Mouse (Mus musculus) kidney, postnatal 25 days (tissue): ENCODE results near the gene Idua.

Experiments used
- DNase-seq, 2 experiments: peaks; one replicate each; pipeline ENCODE4 v3.0.0; 2021; ENCODE audit warnings: mixed read lengths in 2 of 2

Idua gene

GRCm38 (mm10) chr5:108727425-108727824 lies 67.3 kb downstream of the Idua start:
- DNase-seq = no peak
